Mouse (Mus musculus) frontal cortex, postnatal 25 days (tissue): ENCODE results near the gene Otulinl.

Source experiments
- DNase-seq, 2 experiments: peaks; one replicate each; pipeline ENCODE4 v3.0.0; 2022; ENCODE audit warnings: low spot score in 2 of 2

Gene Otulinl

DNA sequence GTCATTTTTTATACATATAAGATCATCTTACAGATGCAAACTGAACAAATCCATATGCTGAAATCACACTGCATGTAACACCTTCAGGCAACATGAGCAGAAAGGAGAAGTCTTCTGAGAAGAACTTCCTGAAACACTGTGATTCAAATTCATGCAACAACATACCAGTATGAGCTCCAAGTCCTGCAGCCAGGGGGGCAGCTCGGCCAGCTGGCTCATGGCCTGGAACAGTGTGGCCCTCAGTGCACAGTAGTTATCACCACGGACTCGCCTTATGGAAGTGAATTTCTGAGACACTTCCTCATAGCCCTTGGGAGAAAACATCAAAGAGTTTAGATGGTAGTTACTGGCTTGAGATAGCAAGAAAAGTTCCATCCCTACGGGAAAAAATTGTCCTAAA, 65.2 kb downstream of the Otulinl start:
- no peak for DNase-seq

DNA sequence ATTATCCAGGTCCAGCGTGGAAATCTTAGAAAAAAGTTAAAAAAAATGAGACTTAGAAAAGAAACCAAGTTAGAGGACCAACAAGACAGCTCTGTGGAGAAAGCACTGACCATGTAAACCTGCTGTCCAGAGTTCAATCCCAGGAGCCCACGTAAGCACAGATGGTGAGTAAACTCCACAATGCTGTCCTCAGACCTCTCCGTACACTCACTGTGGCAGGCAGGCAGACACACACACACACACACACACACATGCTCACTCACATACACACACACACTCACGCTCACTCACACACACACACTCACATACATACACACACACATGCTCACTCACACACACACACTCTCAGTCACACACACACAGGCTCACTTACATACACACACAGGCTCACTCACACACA, 68.1 kb downstream of the Otulinl start:
- no peak for DNase-seq

DNA sequence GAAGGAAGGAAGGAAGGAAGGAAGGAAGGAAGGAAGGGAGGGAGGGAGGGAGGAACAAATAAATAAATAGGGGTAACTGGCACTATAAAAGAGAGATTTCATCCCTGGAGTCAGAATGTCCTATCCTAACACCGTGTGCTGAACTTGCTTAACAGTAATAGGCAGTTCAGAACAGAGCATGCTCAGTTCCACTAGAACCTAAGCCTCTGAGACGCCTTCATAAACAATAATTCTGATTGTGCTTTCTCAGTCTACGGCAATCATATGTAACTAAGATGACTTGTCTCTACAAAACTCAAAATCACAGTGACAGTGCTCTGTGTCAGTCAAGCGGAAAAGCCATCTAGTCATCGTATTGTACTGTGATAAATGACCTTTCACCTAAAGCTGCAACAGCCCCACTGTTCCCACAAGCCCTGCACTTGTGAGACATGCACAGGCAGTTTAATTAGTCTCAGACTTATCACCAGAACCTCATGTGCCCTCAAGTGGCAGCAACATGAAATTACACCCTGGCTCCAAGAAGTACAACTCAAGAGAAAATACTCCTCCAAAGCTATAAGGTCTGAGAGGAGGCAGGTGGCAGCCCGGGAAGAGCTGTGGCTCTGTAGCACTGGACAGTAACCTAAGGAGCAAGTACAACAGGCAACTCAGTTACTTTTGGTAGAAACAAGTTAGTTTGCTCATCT, 68.7 kb downstream of the Otulinl start:
- peak in 1 of 2 experiments; percentile 55 for DNase-seq

DNA sequence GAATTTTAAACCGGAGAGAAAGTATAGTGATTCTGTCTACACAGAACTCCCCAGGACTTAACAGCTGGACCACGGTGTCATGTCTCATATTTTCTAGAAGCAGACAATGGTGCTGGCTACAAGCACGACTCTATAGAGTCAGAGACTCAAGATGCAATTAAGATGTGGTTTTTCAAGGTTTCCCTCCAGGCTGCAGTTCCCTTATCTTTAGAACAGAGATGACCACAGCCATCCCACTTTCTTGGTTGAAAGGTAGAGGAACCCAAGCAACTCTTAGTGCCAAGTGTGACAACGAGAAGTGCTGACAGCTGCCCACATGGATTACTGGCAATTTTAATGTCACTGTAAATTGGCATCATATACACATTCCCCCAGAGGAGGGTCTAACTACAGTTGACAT, 71.8 kb downstream of the Otulinl start:
- no peak for DNase-seq

DNA sequence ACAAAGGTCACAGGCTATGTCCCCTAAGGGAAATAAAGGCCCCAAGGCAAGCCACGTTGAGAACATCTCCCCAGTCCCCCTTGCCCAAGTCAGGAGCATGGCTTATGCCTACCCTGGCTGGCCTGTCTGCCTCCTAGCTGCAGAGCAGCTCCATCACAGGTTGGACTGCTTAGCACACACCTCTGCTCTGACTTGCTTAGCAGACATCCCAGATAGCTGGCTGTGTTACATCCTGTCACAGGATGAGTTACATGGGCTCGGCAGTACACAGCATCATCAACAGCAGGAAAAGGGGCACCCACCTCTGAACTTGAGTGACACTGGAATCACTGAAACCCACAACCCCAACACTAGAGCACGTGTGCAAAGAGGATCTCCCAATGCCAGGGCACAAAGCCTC, 76.1 kb downstream of the Otulinl start:
- no peak for DNase-seq
